Mouse (Mus musculus) heart, postnatal 25 days (tissue): ENCODE measurements at regions not wholly inside any gene's neighbourhood (a gene's known extent, or its start where the extent isn't known, plus 50 kb on each side); places are given as distances from the start of the nearest gene placed in this dataset.

ENCODE experiments used
- DNase-seq: peaks from one replicate; pipeline ENCODE4 v3.0.0; 2022; ENCODE audit warnings: low spot score
- intact Hi-C: fragments of 180-260 bp; cut with DNase I; formaldehyde crosslinking; loops from one replicate; pipeline ENCODE4 v1.15.1; 2025

DNA sequence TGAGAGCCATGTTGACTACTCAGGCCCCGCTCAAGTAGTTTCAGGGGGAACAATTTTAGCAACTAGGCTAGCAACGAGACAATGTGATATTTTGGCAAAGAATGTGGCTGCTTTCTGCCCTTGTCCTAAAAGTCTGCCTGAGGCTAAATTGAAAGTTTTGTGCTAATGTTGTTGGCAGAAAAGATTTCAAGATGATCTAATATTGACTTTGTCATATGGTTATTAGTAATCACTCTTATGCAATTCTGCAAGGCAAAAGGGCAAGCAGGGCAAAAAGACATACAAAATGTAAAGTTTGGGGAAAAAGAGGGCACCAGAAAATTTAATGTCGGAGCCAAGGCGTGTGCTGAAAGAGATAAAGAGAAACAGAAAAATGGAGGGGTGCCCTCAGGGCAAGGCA lies 164.1 kb upstream of the N4bp1 start:
- no peak for DNase-seq
- intact Hi-C loops = no loop called here

DNA sequence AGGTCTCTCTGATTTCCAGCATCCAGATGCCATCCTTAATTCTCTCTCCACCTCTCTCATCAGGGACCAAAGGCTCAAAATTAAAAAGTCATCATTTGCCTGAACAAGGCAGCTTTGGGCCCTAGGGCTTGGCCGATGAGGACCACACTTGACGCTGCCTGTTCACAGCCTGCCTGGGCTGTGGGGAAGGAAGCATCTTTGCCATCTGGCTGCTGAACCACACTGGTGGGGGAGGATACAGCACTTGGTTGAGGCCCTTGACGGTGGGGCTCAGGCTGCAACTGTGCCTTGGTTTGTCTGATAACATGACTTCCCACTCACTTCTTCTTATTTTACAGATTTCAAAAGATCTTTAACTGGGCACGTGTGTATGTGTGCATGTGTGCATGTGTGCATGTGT lies 161.5 kb upstream of the N4bp1 start:
- intact Hi-C loops = no loop called here
- DNase-seq = no peak

DNA sequence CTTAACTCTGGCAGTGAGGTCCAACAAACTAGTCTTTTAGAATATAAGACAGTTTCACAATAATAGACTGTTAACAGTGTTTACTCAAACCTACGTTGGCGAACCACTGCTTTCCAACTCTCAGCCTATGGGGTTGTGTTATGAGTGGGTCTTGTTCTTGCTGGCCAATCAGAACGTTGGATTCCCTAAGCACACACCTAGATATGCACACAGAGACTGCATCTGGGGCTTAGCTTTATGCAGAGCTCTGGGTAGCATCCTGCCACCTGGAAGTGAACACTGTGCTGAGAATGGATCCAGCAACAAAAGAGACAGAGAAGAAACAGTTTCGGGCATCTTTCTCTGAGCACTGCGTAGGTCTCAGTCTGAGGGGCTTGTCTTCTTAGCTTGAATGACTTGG lies 158.0 kb upstream of the N4bp1 start:
- intact Hi-C loops = no loop called here
- no peak for DNase-seq

DNA sequence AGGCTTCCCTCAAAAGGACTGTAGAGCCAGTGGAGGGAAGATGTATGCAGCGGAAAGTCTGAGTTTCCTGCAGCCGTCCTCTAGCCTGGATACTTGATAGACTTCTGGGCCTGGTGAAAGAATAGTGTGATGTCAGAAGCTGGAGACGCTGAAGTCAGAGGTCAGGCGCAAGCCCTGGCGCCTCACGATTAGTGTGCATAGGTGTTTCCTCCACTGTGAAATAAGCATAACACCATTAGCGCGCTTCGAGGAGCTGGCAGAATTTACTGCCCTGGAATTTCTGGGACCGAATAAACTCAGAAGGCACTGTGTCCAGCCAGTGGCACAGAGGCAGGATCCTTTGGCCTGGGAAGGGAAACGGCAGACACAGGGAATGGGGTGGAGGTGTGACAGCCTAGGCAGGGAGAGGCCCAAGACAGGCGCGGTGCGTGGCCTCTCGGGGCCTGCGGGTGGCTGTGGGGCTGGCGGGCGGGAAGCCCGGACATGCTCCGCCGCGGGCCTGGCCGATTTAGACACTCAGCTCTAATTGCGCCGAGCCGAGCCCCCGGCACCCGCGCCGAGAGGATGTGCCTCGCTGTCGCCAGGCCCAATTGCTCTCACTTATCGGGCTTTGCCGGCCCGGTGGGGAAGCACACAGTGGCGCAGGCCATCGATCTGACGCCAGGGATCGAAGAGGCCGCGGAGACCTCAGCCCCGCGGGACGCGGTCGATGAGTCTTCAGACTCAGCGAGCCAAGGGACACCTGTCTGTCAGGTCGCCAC lies 152.7 kb upstream of the N4bp1 start:
- intact Hi-C loops = no loop called here
- DNase-seq = no peak

DNA sequence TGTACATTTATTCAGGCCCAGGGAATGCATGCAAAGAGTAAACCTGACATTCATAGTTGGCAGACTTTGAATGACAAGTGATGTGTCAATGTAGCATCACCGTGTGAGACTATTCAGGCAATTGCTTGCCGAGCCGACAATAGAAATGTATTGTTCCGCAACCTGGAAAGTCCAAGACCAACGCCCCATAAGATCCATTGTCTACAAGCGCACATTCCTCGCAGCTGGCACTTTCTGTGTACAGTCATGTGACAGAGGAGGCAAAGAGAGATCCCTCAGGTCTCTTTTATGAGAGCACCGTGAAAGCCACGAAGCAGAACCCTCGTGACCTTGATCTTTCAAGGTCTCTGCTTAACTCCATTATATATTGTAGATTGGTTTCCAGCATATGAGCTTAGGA lies 150.9 kb upstream of the N4bp1 start:
- no peak for DNase-seq
- intact Hi-C loops = no loop called here

DNA sequence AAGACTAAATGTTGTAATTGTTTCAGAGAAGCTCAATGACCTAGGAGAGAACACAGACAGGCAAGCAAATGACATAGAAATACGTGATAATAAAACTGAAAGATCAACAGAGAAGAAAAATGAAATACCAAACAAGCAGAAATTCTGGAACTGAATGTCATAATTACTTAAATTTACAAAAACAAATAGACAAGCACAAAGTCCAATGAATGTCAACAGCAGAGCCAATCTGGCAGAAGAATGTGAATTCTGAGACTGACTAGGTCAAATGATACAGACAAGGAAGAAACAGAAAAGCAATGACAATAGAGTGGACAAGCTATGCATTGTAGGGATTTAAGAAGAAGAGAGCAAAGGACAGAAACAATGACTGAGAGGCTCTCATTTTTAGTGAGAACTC lies 143.1 kb upstream of the N4bp1 start:
- no peak for DNase-seq
- intact Hi-C loops = no loop called here

DNA sequence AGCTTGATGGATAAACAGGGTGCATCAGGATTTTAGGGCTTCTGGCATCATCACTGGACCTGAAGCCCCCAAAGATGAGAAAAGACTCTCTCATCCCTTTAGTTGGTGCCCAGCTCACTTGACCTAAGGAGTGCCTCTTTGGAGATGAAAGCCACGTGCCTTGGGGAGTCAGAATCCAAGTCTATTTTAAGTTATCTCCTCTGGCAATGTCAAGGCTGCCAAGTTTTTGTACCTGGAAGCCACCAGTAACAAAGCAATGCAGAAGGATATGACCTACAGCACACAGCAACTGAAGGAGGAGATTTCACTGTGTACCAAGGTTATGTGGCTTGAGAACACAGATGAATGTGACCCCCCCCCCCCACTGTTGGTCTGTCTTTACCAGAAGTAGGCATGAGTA lies 140.9 kb upstream of the N4bp1 start:
- intact Hi-C loops = no loop called here
- DNase-seq = no peak

DNA sequence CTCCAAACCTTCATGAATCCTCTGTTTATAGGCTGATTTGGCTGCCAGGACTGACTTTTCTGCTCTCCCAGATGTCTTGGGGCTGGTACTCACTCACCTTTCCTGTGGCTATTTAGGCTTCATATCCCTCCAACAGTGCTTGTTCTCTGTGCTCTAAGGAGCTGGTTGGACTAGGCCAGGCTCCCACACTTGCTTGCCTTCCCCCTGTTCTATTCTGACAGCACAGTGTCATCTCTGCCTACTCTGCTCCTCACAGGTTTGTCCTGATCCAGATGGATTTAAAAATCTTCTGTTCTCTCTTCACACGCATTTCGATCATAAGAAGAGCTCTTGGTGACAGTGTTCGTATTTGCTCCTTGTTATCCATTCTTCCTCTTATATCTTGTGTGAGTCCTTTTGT lies 134.7 kb upstream of the N4bp1 start:
- DNase-seq = no peak
- intact Hi-C loops = no loop called here

DNA sequence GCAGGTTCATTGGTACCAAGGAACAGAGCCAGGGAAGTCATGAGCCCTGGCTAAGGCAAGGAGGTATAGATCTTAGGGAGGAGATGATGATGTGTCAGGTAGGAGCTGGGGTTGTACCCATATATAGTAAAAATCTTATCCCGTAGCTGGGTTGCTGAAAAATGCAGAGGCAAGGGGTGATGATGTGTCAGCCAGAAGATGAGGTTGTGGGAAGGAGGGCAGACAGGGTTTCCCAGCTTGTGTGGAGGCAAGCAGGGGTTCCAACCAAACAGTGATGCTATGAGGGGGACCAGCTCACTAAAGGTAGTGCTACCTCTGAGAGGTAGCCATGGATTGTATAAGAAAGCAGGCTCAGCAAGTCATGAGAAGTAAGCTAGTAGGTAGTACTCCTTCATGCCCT lies 90.5 kb upstream of the N4bp1 start:
- intact Hi-C loops = no loop called here
- DNase-seq = no peak

DNA sequence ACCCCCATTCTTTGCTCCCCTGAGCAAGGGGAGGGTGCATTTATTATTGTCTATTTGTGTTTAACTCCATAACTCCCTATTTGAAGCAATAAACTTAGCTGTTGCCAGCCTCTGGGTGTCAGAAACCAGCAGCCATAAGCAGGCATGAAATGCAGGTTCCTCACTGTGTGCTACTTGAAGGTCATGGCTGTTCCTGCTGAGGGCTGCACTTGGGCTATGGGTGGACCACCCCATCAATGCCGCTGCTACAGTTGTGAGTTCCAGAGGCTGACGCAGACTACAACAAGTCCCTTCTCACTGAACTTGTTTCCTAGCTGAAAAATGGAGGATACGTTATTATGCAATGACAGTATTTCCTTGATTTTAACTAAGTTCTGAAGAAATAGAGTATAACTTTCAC lies 86.7 kb upstream of the N4bp1 start:
- intact Hi-C loops = no loop called here
- DNase-seq = no peak

DNA sequence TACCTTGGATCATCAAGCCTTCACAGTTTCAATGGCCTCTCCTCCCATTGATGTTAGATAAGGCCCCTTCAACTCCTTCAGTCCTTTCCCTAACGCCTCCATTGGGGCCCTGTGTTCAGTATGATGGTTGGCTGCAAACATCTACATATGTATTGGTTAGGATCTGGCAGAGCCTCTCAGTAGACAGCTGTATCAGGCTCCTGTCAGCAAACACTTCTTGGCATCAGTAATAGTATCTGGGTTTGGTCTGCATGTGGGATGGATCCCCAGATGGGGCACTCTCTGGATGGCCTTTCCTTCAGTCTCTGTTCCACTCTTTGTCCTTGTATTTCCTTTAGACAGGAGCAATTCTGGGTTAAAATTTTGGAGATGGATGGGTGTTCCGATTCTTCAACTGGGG lies 84.0 kb upstream of the N4bp1 start:
- intact Hi-C loops = no loop called here
- DNase-seq = no peak

DNA sequence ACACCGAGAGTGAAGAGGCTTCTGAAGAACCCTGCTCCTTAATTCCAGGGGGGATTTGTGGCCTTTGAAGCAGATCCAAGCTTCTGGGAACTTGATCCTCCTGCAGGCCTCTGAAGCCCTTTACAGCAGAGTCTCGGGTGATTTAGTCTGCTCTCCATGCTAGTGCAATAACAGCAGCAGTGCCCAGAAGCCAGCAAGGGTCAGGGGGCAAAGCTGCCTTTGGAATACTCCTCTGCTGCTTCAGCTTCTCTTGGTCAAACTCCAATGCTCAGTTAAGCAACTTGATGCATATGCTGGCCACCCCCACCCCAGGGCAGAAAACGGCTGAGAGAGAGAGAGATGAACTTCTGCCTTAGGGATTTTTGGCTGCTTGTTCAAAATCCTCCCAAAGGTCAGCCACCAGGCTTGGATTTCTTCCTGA lies 82.8 kb upstream of the N4bp1 start:
- DNase-seq = no peak
- intact Hi-C loops = no loop called here

DNA sequence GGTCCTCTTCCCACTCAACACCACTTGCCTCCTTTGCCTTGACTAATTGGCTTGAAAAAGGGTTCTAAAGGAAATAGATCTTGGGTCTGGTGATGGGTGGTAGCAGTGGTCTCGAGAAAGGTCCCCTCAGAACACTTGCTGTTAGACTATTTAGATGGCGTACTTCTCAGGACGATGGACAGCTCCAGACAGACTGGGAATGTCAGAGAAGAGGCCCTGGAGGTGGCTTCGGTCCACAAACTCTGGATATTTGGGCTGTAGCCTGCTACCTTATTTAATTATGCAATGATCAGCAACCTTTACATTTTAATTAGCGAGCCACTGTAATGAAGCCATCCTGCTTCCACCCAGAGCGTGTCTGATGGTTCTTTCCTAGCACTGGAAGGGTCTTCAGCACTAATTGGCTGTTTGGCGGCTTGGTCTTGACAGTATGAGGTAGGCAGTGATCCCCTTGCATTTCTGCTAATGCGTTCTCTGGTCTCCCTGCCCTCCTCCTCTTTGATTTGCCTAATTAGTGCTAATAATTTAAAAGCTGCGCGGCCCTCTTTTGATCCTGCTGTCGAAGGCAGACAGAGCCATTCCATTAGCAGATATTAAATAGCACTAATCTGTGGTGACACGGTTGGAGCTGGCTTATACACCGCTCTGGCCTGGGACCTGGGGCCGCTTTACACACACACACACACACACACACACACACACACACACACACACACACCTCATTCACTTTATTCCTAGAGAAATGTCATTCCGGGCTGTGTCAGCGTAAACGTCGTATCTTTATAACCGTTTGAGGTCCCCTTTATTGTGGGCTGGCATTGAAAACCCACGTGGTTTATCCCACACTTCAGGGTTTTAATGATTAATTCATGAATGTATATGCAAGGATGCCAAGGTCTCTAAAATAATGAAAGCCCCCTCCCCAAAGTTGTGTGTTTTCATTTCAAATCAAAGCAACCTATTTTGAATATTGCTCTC lies 76.4 kb upstream of the N4bp1 start:
- DNase-seq = no peak
- intact Hi-C loops = no loop called here
